9 mouse cellular contexts compared by ENCODE assay signal in the genomic region with DNA sequence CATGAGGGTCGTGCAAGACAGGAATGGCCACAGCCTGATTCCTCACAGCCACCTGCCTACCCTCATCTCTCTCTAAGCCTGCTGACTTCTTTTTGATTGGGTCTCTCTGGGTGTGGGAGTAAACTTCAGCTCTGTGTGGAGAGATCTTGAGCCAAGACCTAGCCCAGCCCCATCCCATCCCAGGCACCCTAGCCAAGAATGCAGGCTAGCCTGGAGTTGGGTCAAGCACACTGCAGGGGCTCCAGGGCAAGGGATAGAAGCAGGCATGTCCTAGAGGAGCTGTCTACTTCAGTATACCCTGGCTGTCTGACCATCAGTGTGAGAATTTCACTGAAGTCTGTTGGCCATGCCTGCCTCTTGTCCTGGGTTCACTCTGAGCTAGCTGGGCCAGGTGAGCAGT. TPM values are rescaled to one million over a fixed set of nuclear protein-coding genes. Genes with fewer than 3 reads are reported as not detected.
DNase-seq lines count a peak whose midpoint lies in the region; ATAC-seq and TF ChIP-seq lines count a peak whose summit lies in the region.
"Had no signal": no experiment of that assay in that cellular context is flagged by ENCODE, and none has a peak within 500 bp of the region (broad histone marks: within the 10 kb centered on the region; RNA-seq: fewer than 3 reads in every experiment).

No protein-coding gene starts in this region.

- no peaks in the 10 kb centered on the region for H3K9me3 ChIP-seq in kidney, embryonic 15.5 days (replicated peaks)
- no peaks in the 10 kb centered on the region for H3K9me3 ChIP-seq in embryonic facial prominence, embryonic 14.5 days (ENCODE audit: control insufficient read depth, low read length)
- H3K9me3 ChIP-seq in forebrain, postnatal 0 days (ENCODE audit: low read length) = no peaks in the 10 kb centered on the region
- no peaks in the 10 kb centered on the region for H3K9me3 ChIP-seq in midbrain, postnatal 0 days (ENCODE audit: low read length)

- no peak for TF ChIP-seq CTCF in forebrain, postnatal 0 days (IDR thresholded peaks at IDR 0.05; ENCODE audit: low read depth)
- no peak for TF ChIP-seq CTCF in midbrain, postnatal 0 days (IDR thresholded peaks at IDR 0.05)

- no peak overlapping the region for H3K4me3 ChIP-seq in kidney, embryonic 15.5 days (replicated peaks)
- no peak overlapping the region for H3K4me3 ChIP-seq in embryonic facial prominence, embryonic 14.5 days (ENCODE audit: low read depth, low read length)
- H3K4me3 ChIP-seq in forebrain, postnatal 0 days (ENCODE audit: low read depth, low read length) = no peak overlapping the region
- no peak overlapping the region for H3K4me3 ChIP-seq in midbrain, postnatal 0 days (ENCODE audit: low read depth, low read length)

- H3K4me1 ChIP-seq in kidney, embryonic 15.5 days = peaks cover 67% of the 10 kb centered on the region
- peaks cover 57% of the 10 kb centered on the region for H3K4me1 ChIP-seq in embryonic facial prominence, embryonic 14.5 days (ENCODE audit: control insufficient read depth, insufficient read depth, low read length)
- H3K4me1 ChIP-seq in forebrain, postnatal 0 days (ENCODE audit: insufficient read depth) = peaks cover 17% of the 10 kb centered on the region
- no peaks in the 10 kb centered on the region; the same call in 1 of the 2 replicates for H3K4me1 ChIP-seq in midbrain, postnatal 0 days (ENCODE audit: insufficient read depth, low read length)

- H3K27me3 ChIP-seq in kidney, embryonic 15.5 days = no peaks in the 10 kb centered on the region
- H3K27me3 ChIP-seq in embryonic facial prominence, embryonic 14.5 days (replicated peaks; ENCODE audit: control insufficient read depth, insufficient read depth, low read length) = no peaks in the 10 kb centered on the region
- H3K27me3 ChIP-seq in forebrain, postnatal 0 days (ENCODE audit: insufficient read depth, low read length) = no peaks in the 10 kb centered on the region
- no peaks in the 10 kb centered on the region for H3K27me3 ChIP-seq in midbrain, postnatal 0 days (ENCODE audit: insufficient read depth, low read length)

- DNase-seq in kidney, adult 9 months = no peak
- no peak for DNase-seq in embryonic facial prominence, embryonic 14.5 days (ENCODE audit: low spot score)
- DNase-seq in forebrain, postnatal 0 days = no peak
- DNase-seq in midbrain, postnatal 0 days (ENCODE audit: low spot score) = no peak
- DNase-seq in retina, postnatal 1 day = no peak
- DNase-seq in right cerebral cortex, postnatal 10 days (ENCODE audit: low spot score in 2 of 2) = no peak
- DNase-seq in layer of hippocampus, adult 9-11 months = no peak
- DNase-seq: liver had no signal

- no peak overlapping the region for H3K4me2 ChIP-seq in kidney, embryonic 15.5 days
- no peak overlapping the region for H3K4me2 ChIP-seq in embryonic facial prominence, embryonic 14.5 days (ENCODE audit: low read depth, low read length)
- H3K4me2 ChIP-seq in forebrain, postnatal 0 days (ENCODE audit: low read depth) = no peak overlapping the region
- H3K4me2 ChIP-seq in midbrain, postnatal 0 days (ENCODE audit: low read depth, low read length, poor library complexity, severe bottlenecking) = no peak overlapping the region

- no peak for ATAC-seq in kidney, embryonic 15.5 days (replicated peaks; ENCODE audit: low FRiP score)
- ATAC-seq in embryonic facial prominence, embryonic 14.5 days (ENCODE audit: low read depth) = no peak
- no peak for ATAC-seq in forebrain, postnatal 0 days
- no peak for ATAC-seq in midbrain, postnatal 0 days (ENCODE audit: low FRiP score)

- 46% methylated on average over 1 of the region's 1 CpGs for WGBS in kidney, embryonic 15.5 days
- WGBS in embryonic facial prominence, embryonic 14.5 days = 43% methylated on average over 1 of the region's 1 CpGs
- 54% methylated on average over 1 of the region's 1 CpGs for WGBS in forebrain, postnatal 0 days
- WGBS in midbrain, postnatal 0 days = 39% methylated on average over 1 of the region's 1 CpGs

- peak overlapping the region; percentile 70; the same call in 1 of the 2 replicates for H3K27ac ChIP-seq in kidney, embryonic 15.5 days
- H3K27ac ChIP-seq in embryonic facial prominence, embryonic 14.5 days (replicated peaks; ENCODE audit: low read depth, low read length) = peak overlapping the region; percentile 77
- peak overlapping the region; percentile 86 for H3K27ac ChIP-seq in forebrain, postnatal 0 days (ENCODE audit: low read depth, low read length)
- H3K27ac ChIP-seq in midbrain, postnatal 0 days (ENCODE audit: low read depth, low read length) = peak overlapping the region; percentile 21; the same call in 1 of the 2 replicates

- H3K36me3 ChIP-seq in kidney, embryonic 15.5 days = peaks cover 13% of the 10 kb centered on the region; the same call in 1 of the 2 replicates
- peaks cover 25% of the 10 kb centered on the region for H3K36me3 ChIP-seq in embryonic facial prominence, embryonic 14.5 days (ENCODE audit: control insufficient read depth, insufficient read depth, low read length)
- H3K36me3 ChIP-seq in forebrain, postnatal 0 days (ENCODE audit: insufficient read depth) = no peaks in the 10 kb centered on the region
- H3K36me3 ChIP-seq in midbrain, postnatal 0 days (ENCODE audit: insufficient read depth, low read length) = no peaks in the 10 kb centered on the region

- H3K9ac ChIP-seq in kidney, embryonic 15.5 days = no peak overlapping the region
- H3K9ac ChIP-seq in embryonic facial prominence, embryonic 14.5 days (ENCODE audit: low read depth, low read length) = no peak overlapping the region
- peak overlapping the region; percentile 14; the same call in 1 of the 2 replicates for H3K9ac ChIP-seq in forebrain, postnatal 0 days
- H3K9ac ChIP-seq in midbrain, postnatal 0 days (replicated peaks; ENCODE audit: low read length, poor library complexity, severe bottlenecking) = no peak overlapping the region

RNA-seq across cellular contexts. Expression of gene Pdlim4, which starts 9.3 kb away (rescaled TPM):
- polyA plus RNA-seq in kidney, embryonic 15.5 days (2015; fragmentation: Nextera tagmentation; extraction: Ambion mirVana) = 47.1 and 53.2 TPM in 2 replicates
- polyA plus RNA-seq in embryonic facial prominence, embryonic 14.5 days (2014; fragmentation: Nextera tagmentation; extraction: Ambion mirVana) = 115 and 132 TPM in 2 replicates
- total RNA-seq in forebrain, postnatal 0 days (2014; rRNA removed) = 27.6 and 30.9 TPM in 2 replicates
- polyA plus RNA-seq in forebrain, postnatal 0 days (2015; fragmentation: Nextera tagmentation; extraction: Ambion mirVana) = 47.9 and 50.7 TPM in 2 replicates
- total RNA-seq in midbrain, postnatal 0 days (2014; rRNA removed) = 19.5 and 31.7 TPM in 2 replicates
- polyA plus RNA-seq in midbrain, postnatal 0 days (2015; fragmentation: Nextera tagmentation; extraction: Ambion mirVana) = 32.8 and 35.1 TPM in 2 replicates

RNA-seq across cellular contexts. Expression of gene Slc22a4, which starts 31.6 kb away (rescaled TPM):
- 1.4 and 1.9 TPM in 2 replicates for polyA plus RNA-seq in kidney, embryonic 15.5 days (2015; fragmentation: Nextera tagmentation; extraction: Ambion mirVana)
- polyA plus RNA-seq in embryonic facial prominence, embryonic 14.5 days (2014; fragmentation: Nextera tagmentation; extraction: Ambion mirVana) = 1.7 and 2.3 TPM in 2 replicates
- total RNA-seq in forebrain, postnatal 0 days (2014; rRNA removed) = 3.7 and 4.7 TPM in 2 replicates
- polyA plus RNA-seq in forebrain, postnatal 0 days (2015; fragmentation: Nextera tagmentation; extraction: Ambion mirVana) = 3.3 and 4.0 TPM in 2 replicates
- 6.2 and 8.3 TPM in 2 replicates for total RNA-seq in midbrain, postnatal 0 days (2014; rRNA removed)
- 7.8 and 8.7 TPM in 2 replicates for polyA plus RNA-seq in midbrain, postnatal 0 days (2015; fragmentation: Nextera tagmentation; extraction: Ambion mirVana)

RNA-seq across cellular contexts. Expression of gene P4ha2, which starts 40.4 kb away (rescaled TPM):
- 36.6 and 44.5 TPM in 2 replicates for polyA plus RNA-seq in kidney, embryonic 15.5 days (2015; fragmentation: Nextera tagmentation; extraction: Ambion mirVana)
- 107 and 120 TPM in 2 replicates for polyA plus RNA-seq in embryonic facial prominence, embryonic 14.5 days (2014; fragmentation: Nextera tagmentation; extraction: Ambion mirVana)
- 6.8 and 9.8 TPM in 2 replicates for total RNA-seq in forebrain, postnatal 0 days (2014; rRNA removed)
- polyA plus RNA-seq in forebrain, postnatal 0 days (2015; fragmentation: Nextera tagmentation; extraction: Ambion mirVana) = 6.0 and 6.1 TPM in 2 replicates
- 8.9 and 16.4 TPM in 2 replicates for total RNA-seq in midbrain, postnatal 0 days (2014; rRNA removed)
- 8.6 and 8.7 TPM in 2 replicates for polyA plus RNA-seq in midbrain, postnatal 0 days (2015; fragmentation: Nextera tagmentation; extraction: Ambion mirVana)

Comparison
In these comparisons a context has a peak if more than half of its experiments do, and no peak if none do; other contexts are left out.
1. H3K27ac ChIP-seq: peak in every context shown above with its lines; median percentile 86 in forebrain, postnatal 0 days; 77 in embryonic facial prominence, embryonic 14.5 days; 70 in kidney, embryonic 15.5 days; 21 in midbrain, postnatal 0 days.